Mouse (Mus musculus) cerebral cortex, adult 2 months (tissue): ENCODE data around the gene Mycn.

Experiments used
- WGBS: fragments of 180-500 bp; shearing (Covaris S2); methylation state at CpG from one replicate; pipeline ENCODE4 v1.1.7; 2018; 5-methylcytosine and 5-hydroxymethylcytosine counted together

The Mycn gene

DNA sequence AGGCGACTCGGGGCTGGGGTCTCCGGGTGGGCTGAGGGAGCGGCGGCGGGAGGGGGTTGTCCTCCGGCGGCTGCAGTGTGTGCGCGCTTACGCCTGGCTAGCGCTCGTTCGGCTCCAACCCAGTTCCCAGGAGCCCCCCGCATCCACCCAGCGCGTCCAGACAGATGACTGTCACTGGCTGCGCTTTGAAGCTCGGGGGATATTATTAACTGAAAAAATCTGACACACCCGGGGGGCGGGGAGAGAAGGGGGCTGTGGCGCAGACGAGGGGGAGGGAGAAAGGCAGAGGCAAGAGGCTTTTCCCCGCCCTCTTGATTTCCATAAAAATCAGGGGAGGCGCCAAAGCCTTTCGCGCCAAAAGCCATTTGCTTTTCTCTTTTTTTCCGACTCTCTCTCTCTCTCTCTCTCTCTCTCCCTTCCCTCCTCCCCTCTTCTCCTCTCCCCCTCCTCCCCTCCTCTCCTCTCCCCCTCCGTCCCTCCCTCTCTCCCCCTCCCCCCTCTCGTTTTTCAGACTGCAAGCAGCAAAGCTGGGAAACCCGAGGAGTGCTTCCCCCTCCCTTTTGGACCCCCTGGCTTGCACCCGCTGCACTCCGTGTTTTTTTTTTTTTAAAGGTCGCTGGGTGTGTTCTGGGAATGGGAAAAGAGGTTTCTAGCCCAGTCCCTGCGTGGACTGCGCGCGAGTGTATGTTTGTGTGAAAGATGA is at the start of gene Mycn:
Gene Mycn, minus strand, starts transcription at position 254 of the 703 bp plus-strand sequence.
- WGBS: under 1% methylated on average over 38 of the region's 38 CpGs

GRCm38 (mm10) chr12:12987376-12987775 is 45.7 kb upstream of the Mycn start:
- 92% methylated on average over 8 of the region's 8 CpGs for WGBS

DNA sequence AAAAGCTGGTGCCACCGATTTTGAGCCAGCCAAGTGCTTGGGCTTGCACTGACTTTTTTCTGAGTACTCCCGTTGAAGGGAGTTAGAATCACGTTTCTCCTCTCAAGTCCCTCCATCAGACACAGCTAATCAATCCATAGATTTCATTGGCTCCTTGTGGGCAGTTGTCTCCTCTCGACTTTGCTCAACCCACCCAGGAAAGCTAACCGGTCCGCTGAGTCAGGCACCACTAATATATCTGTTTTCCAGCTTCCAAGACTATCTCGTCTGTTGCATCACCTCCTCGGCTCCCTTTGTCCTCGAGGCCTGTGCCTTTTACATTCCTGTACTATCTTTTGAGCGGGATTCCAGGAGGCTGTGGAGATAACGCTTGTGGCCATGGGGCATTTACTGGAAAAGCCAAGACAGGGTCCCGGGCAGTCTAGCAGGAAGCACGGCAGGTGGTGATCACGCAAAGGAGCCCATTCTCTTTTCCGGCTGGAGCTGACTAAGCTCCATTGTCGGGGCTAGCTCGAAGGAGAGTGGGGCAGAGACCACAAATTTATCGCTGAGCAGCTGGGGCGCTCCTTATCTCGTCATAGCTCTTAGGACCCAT is 45.0 kb upstream of the Mycn start:
- 86% methylated on average over 20 of the region's 20 CpGs for WGBS

DNA sequence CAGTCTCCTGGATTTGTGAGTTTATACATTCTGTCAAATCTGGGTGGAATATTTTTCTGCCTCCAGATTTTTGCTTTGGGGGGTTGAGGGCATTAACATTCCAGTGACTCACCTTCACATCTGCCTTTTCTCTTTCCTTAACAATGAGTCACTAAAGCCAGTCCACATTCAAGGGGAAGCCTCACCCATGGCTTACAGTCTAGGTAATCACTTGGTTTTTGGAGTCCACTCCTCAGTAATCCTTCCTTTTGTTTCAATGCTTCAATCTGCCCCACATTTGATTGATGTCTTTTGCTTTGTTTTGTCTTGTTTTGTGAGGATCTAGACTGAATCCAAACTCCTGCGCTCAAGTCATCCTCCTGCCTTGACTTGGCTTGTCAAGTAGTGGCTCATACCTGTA is 41.3 kb upstream of the Mycn start:
- 83% methylated on average over 1 of the region's 1 CpGs for WGBS

- WGBS: 73% methylated on average over 1 of the region's 1 CpGs
These were observed 33.7 kb upstream of the Mycn start for GRCm38 (mm10) chr12:12975397-12975796.

- 68% methylated on average over 8 of the region's 8 CpGs for WGBS
These were observed 31.2 kb upstream of the Mycn start for GRCm38 (mm10) chr12:12972756-12973435.

- WGBS: 42% methylated on average over 2 of the region's 2 CpGs
These were observed 26.2 kb upstream of the Mycn start for GRCm38 (mm10) chr12:12967946-12968345.

DNA sequence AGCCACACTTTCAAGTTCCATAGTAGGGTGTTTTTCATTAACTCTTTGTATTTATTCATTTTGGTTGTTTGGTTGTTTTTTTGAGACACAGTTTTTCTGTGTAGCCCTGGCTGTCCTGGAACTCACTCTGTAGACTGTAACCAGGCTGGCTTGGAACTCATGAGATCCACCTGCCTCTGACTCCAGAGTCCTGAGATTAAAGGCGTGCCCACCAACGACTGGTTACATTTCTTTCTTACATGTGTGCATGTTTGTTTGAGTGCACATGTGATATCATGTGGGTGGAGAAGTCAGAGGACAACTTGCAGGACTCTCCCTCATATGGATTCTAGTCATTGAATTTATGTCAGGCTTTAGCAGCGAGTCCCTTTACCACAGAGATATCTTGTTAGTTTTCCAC is 23.1 kb upstream of the Mycn start:
- WGBS: 78% methylated on average over 3 of the region's 3 CpGs

GRCm38 (mm10) chr12:12947606-12948005 is 5.9 kb upstream of the Mycn start:
- 59% methylated on average over 4 of the region's 4 CpGs for WGBS

DNA sequence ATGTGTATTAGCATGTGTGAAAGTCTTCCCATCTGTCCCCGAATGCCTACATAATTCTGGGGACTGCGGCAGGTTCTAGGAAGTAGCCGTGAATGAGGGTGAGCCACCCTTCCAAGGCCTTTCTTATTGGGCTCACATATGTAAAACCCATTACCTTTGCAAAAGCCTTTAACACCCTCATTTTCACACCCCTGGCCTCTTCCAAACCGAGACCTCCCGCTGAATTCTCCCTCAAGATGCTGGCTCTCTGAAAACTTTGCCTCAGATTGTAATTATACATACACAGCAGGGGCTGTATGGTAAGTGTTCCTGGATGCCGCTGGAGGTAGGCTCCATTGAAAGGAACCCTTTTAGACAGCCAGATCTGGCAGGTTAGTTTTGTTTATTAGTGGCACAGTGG is 1.6 kb upstream of the Mycn start:
- WGBS: 65% methylated on average over 6 of the region's 6 CpGs

DNA sequence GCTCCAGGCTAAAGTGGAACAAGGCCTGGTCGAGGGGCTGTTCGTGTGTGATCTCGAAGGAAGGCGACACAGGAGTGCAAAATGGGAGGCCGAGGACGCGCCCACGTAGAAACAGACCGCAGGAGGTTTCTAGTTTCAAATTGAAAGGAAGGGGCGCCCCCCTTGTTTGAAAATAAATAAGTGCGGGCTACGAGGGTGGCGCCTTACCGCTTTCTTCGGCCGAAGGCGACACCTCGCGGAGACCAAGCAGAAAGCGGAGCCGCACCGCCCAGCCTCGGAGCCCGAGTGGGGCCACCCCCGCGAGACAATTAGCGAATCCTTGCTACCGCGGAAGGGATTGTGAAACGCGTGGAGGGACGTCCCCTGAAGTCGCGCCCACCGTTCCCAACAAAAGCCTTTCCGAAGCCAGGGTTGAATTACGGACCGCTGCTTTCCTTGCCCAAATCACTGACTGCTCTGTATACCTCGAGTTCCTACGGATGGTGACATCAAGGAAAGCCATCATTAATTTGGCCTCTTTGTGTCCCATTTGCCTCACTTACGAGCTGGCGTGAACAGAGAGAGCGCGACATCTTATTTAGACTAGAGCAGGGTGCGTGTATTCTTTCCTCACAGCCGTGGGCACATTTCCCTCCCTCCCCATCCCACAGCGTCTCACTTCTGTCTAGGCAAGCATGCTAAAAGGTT is 793 bp upstream of the Mycn start:
- under 1% methylated on average over 47 of the region's 47 CpGs for WGBS

DNA sequence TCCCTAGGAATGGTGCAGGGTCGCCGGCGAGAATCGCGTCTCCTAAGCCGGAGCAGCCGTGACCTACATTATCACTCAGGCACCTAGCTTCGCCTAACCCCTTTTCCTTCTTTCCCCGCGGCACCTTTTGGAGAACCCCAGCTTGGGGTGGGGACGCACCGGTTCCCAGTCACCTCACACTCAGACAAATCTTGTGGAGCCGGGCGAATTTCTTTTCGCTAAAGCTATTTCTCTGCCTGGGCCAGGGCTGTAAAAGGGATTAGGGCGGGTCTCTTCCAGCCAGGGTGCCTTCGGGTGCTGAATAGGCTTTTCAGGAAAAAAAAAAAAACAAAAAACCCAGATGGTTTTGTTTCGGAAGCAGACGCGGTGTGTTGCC is 597 bp downstream of the Mycn start:
- under 1% methylated on average over 20 of the region's 20 CpGs for WGBS

- WGBS: 1% methylated on average over 13 of the region's 13 CpGs
These were observed 1.1 kb downstream of the Mycn start for GRCm38 (mm10) chr12:12940466-12941128.

GRCm38 (mm10) chr12:12939581-12940465 is 1.9 kb downstream of the Mycn start:
- WGBS: under 1% methylated on average over 69 of the region's 69 CpGs

DNA sequence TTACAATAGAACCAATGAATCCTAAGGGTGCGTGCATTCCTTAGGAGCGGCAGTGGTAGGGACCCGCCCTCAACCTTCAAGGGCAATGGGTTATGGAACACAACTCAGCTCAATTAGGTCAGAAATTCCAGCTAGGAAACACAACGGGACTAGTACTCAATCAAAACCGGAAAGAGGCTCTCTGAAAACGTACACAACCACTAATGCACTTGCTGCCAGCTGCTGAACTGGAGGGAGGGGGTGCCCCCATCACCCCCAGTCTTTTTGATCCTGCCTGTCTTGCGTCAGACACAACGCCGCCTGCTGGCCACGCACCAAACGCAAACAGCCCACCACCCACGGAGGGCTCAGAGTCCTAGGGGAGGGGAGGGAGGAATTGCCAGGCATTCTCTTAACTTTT is 2.9 kb downstream of the Mycn start:
- WGBS: under 1% methylated on average over 12 of the region's 12 CpGs

- WGBS: 2% methylated on average over 7 of the region's 7 CpGs
These were observed 3.4 kb downstream of the Mycn start for GRCm38 (mm10) chr12:12938361-12938760.

- 22% methylated on average over 9 of the region's 9 CpGs for whole genome bisulfite sequencing
These were observed 4.0 kb downstream of the Mycn start for GRCm38 (mm10) chr12:12937746-12938145.

GRCm38 (mm10) chr12:12937088-12937487 is 4.6 kb downstream of the Mycn start:
- WGBS: 53% methylated on average over 30 of the region's 30 CpGs

- WGBS: 94% methylated on average over 7 of the region's 7 CpGs
These were observed 9.5 kb downstream of the Mycn start for GRCm38 (mm10) chr12:12932238-12932637.

- 80% methylated on average over 3 of the region's 3 CpGs for WGBS
These were observed 13.5 kb downstream of the Mycn start for GRCm38 (mm10) chr12:12928239-12928638.

DNA sequence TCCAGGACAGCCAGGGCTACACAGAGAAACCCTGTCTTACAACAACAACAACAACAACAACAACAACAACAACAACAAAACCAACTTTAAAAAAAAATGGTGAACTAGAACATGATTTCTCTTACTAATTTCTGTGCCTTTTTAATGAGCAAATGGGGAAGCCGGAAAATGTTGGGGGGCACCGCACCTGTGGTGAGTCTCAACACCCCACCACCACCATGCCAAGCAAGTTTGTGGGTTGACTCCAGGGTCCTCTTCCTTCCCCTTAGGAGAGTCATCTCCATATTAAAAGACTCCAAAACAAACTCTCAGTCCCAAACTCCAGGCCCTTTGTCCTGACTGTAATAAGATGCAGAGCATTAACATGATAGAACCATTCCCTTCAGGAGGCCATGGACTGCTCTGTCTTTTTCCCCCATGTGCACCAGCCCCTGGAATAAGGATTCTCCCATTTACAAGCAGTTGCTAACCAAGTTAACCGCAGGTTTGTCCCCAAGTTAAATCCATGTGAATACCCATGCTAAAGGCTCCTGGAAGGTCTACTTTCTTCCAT is 14.7 kb downstream of the Mycn start:
- 92% methylated on average over 3 of the region's 3 CpGs for WGBS
